In genomic region chr7:142574155-142574660, GRCm38 (mm10) we compare ENCODE assay signal across 13 mouse cellular contexts. TPM values are rescaled to one million over a fixed set of nuclear protein-coding genes. Genes with fewer than 3 reads are reported as not detected.
DNase-seq lines count a peak whose midpoint lies in the region; ATAC-seq lines count a peak whose summit lies in the region.
"Had no signal": no experiment of that assay in that cellular context is flagged by ENCODE, and none has a peak within 500 bp of the region (broad histone marks: within the 10 kb centered on the region; RNA-seq: fewer than 3 reads in every experiment).

No protein-coding gene starts in this region.

- H3K27ac ChIP-seq in kidney, embryonic 14.5 days (ENCODE audit: low read depth, low read length): peak overlapping the region; percentile 91; the same call in 1 of the 2 replicates
- H3K27ac ChIP-seq in embryonic facial prominence, embryonic 11.5 days (replicated peaks; ENCODE audit: low read depth, low read length): peak overlapping the region; percentile 95
- H3K27ac ChIP-seq in limb, embryonic 15.5 days: peak overlapping the region; percentile 90

- no peak overlapping the region for H3K4me2 ChIP-seq in kidney, embryonic 14.5 days (replicated peaks; ENCODE audit: low read depth, low read length)
- H3K4me2 ChIP-seq in embryonic facial prominence, embryonic 11.5 days (ENCODE audit: low read depth, low read length): no peak overlapping the region; the same call in 1 of the 2 replicates
- H3K4me2 ChIP-seq in limb, embryonic 15.5 days: 0 out of 2 replicates have a peak overlapping the region, but pooled peaks have one; percentile 14

- peaks cover 67% of the 10 kb centered on the region for H3K4me1 ChIP-seq in kidney, embryonic 14.5 days (ENCODE audit: control insufficient read depth, insufficient read depth, low read length)
- H3K4me1 ChIP-seq in embryonic facial prominence, embryonic 11.5 days (ENCODE audit: control insufficient read depth, insufficient read depth, low read length): peaks cover 18% of the 10 kb centered on the region
- peaks cover 77% of the 10 kb centered on the region for H3K4me1 ChIP-seq in limb, embryonic 15.5 days

- ATAC-seq in kidney, embryonic 14.5 days (ENCODE audit: low FRiP score, low TSS enrichment): no peak
- ATAC-seq in embryonic facial prominence, embryonic 11.5 days (replicated peaks; ENCODE audit: insufficient number of reproducible peaks, low FRiP score, low TSS enrichment, low read depth): no peak
- no peak for ATAC-seq in limb, embryonic 15.5 days (ENCODE audit: insufficient number of reproducible peaks, low FRiP score, low TSS enrichment, low read depth)
- ATAC-seq: forebrain, postnatal 0 days had no signal

- no peaks in the 10 kb centered on the region for H3K9me3 ChIP-seq in kidney, embryonic 14.5 days (ENCODE audit: control insufficient read depth, low read length)
- H3K9me3 ChIP-seq in embryonic facial prominence, embryonic 11.5 days (replicated peaks; ENCODE audit: control insufficient read depth, low read length): no peaks in the 10 kb centered on the region
- H3K9me3 ChIP-seq in limb, embryonic 15.5 days: no peaks in the 10 kb centered on the region

- peak; percentile 8 for DNase-seq in cerebellum, adult 9-10 months
- DNase-seq in cerebellum, adult 8-10 months: no peak
- no peak for DNase-seq in kidney, postnatal 36 days
- no peak for DNase-seq in embryonic facial prominence, embryonic 11.5 days (ENCODE audit: low spot score)
- no peak for DNase-seq in adrenal gland, postnatal 14 days
- DNase-seq in left cerebral cortex, adult 9 months (ENCODE audit: low spot score in 2 of 2): no peak
- DNase-seq: cerebellum, adult 18-20 months; forebrain, postnatal 0 days; heart, adult 11 months; kidney, adult 18-20 months; thymus, postnatal 14 days had no signal

- H3K4me3 ChIP-seq in kidney, embryonic 14.5 days (ENCODE audit: low read length): no peak overlapping the region
- H3K4me3 ChIP-seq in embryonic facial prominence, embryonic 11.5 days (ENCODE audit: low read depth, low read length): no peak overlapping the region
- H3K4me3 ChIP-seq in limb, embryonic 15.5 days: no peak overlapping the region

- 67% methylated on average over 3 of the region's 3 CpGs for WGBS in kidney, embryonic 14.5 days
- WGBS in embryonic facial prominence, embryonic 11.5 days: 67% methylated on average over 3 of the region's 3 CpGs
- WGBS in limb, embryonic 15.5 days: 36% methylated on average over 3 of the region's 3 CpGs

- H3K9ac ChIP-seq in kidney, embryonic 14.5 days (ENCODE audit: low read depth, low read length): no peak overlapping the region
- no peak overlapping the region; the same call in none of the 2 replicates for H3K9ac ChIP-seq in embryonic facial prominence, embryonic 11.5 days (replicated peaks; ENCODE audit: low read length)
- no peak overlapping the region for H3K9ac ChIP-seq in limb, embryonic 15.5 days
- H3K9ac ChIP-seq: forebrain, postnatal 0 days had no signal

- peaks cover 8% of the 10 kb centered on the region; the same call in 1 of the 2 replicates for H3K36me3 ChIP-seq in kidney, embryonic 14.5 days (ENCODE audit: control insufficient read depth, insufficient read depth, low read length)
- H3K36me3 ChIP-seq in embryonic facial prominence, embryonic 11.5 days (replicated peaks; ENCODE audit: control insufficient read depth, insufficient read depth, low read depth, low read length): no peaks in the 10 kb centered on the region
- H3K36me3 ChIP-seq in limb, embryonic 15.5 days: no peaks in the 10 kb centered on the region

- no peaks in the 10 kb centered on the region for H3K27me3 ChIP-seq in kidney, embryonic 14.5 days (ENCODE audit: control insufficient read depth, insufficient read depth, low read length)
- no peaks in the 10 kb centered on the region for H3K27me3 ChIP-seq in embryonic facial prominence, embryonic 11.5 days (ENCODE audit: control insufficient read depth, insufficient read depth, low read length)
- H3K27me3 ChIP-seq in limb, embryonic 15.5 days: no peaks in the 10 kb centered on the region

RNA-seq across cellular contexts. Expression of gene Mrpl23, which starts 41.7 kb away (rescaled TPM):
- polyA plus RNA-seq in kidney, embryonic 14.5 days (2014; fragmentation: Nextera tagmentation; extraction: Ambion mirVana): 30.3 and 33.4 TPM in 2 replicates
- 16.4 and 17.2 TPM in 2 replicates for polyA plus RNA-seq in embryonic facial prominence, embryonic 11.5 days (2014; fragmentation: Nextera tagmentation; extraction: Ambion mirVana)
- 28.8 and 30.5 TPM in 2 replicates for polyA plus RNA-seq in limb, embryonic 15.5 days (2015; fragmentation: Nextera tagmentation; extraction: Ambion mirVana)
- total RNA-seq in adrenal gland, postnatal 14 days (2021): 13.3 and 17.9 TPM in 2 replicates
